Comparison of ENCODE assay signal across 8 mouse cellular contexts in the genomic region with DNA sequence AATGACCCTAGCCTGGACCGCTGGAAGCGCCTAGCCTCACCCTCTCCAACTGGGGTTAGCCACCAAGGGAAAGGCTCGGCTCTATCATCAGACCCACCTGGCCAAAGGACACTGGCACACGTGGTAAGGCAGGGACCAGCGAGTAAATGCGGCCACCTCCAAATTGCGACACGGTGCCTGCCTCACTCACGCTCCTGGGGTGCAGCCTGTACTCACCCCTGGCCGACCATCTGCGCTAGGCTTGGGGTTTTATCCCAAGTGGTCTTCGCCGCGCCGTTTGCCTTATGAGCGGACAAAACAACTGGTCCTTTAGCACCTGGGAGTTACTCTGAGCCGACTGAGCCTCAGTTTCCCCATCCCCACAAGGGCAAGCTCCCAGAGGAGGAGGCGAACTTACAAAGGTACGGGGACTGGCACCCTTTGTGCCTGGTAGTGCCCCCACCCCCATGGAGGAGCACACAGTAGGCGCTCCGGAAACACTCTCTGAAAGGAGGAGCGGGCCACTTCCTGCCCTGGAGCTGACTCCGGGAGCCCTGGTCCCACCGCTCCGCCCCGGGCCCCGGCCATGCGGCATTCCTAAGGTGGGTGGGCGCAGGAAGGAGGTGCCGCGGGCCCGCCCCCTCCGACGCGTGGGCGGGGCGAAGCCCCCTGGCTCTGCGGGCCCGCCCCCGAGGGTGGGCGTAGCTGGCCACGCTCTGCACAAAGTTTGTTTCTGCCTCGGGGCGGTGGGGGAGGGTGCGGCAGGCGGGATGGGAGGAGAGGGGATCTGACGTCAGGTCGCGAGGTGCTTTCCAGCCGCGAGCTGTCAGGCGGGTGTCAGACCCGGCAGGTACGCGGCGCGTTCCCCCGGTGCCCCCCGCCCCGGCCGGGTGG. TPM values are rescaled to one million over a fixed set of nuclear protein-coding genes. Genes with fewer than 3 reads are reported as not detected.
DNase-seq lines count a peak whose midpoint lies in the region; ATAC-seq lines count a peak whose summit lies in the region.

Gene Tgif2 (plus strand): TSS at position 689 of the 873 bp plus-strand sequence.

- peak; percentile 69 to 82 for DNase-seq in CD8-positive naive resting alpha-beta T cell, adult 2 months (ENCODE audit: low read depth in 2 of 2, low spot score in 2 of 2)
- DNase-seq in adrenal gland, adult 2 months: peak; percentile 67
- peak; percentile 93 for DNase-seq in liver, embryonic 11.5 days (ENCODE audit: low spot score)
- peak; percentile 91 for DNase-seq in naive thymus-derived CD4-positive, alpha-beta T cell, adult 2 months (ENCODE audit: low read depth)
- peak; percentile 79 to 84 for DNase-seq in thymus, adult 18-20 months
- DNase-seq in layer of hippocampus, adult 9-10 months (ENCODE audit: low spot score): no peak

- H3K9me3 ChIP-seq in forebrain, embryonic 15.5 days: no peaks in the 10 kb centered on the region
- no peaks in the 10 kb centered on the region for H3K9me3 ChIP-seq in hindbrain, embryonic 15.5 days
- H3K9me3 ChIP-seq in liver, embryonic 11.5 days (ENCODE audit: control insufficient read depth, low read length): no peaks in the 10 kb centered on the region; the same call in 1 of the 2 replicates

- peak within 1 kb of the TSS; percentile 67 for H3K4me3 ChIP-seq in forebrain, embryonic 15.5 days
- peak within 1 kb of the TSS; percentile 66 for H3K4me3 ChIP-seq in hindbrain, embryonic 15.5 days
- H3K4me3 ChIP-seq in liver, embryonic 11.5 days (ENCODE audit: low read depth, low read length): peak within 1 kb of the TSS; percentile 94

- peak within 1 kb of the TSS; percentile 72 for H3K9ac ChIP-seq in forebrain, embryonic 15.5 days (replicated peaks)
- H3K9ac ChIP-seq in hindbrain, embryonic 15.5 days: peak within 1 kb of the TSS; percentile 56
- H3K9ac ChIP-seq in liver, embryonic 11.5 days (ENCODE audit: low read depth, low read length): peak within 1 kb of the TSS; percentile 86

- ATAC-seq in forebrain, embryonic 15.5 days (replicated peaks): peak; percentile 71
- ATAC-seq in hindbrain, embryonic 15.5 days (ENCODE audit: low FRiP score, low read depth): peak; percentile 74
- peak; percentile 79 for ATAC-seq in liver, embryonic 11.5 days (replicated peaks; ENCODE audit: low FRiP score)

- no peaks in the 10 kb centered on the region for H3K36me3 ChIP-seq in forebrain, embryonic 15.5 days
- H3K36me3 ChIP-seq in hindbrain, embryonic 15.5 days: no peaks in the 10 kb centered on the region
- peaks cover 30% of the 10 kb centered on the region for H3K36me3 ChIP-seq in liver, embryonic 11.5 days (ENCODE audit: control insufficient read depth, insufficient read depth, low read length)

- 2% methylated on average over 57 of the region's 61 CpGs for WGBS in forebrain, embryonic 15.5 days
- 2% methylated on average over 52 of the region's 61 CpGs for WGBS in hindbrain, embryonic 15.5 days
- WGBS in liver, embryonic 11.5 days: 1% methylated on average over 61 of the region's 61 CpGs

- H3K27ac ChIP-seq in forebrain, embryonic 15.5 days (replicated peaks): peak within 1 kb of the TSS; percentile 86
- peak within 1 kb of the TSS; percentile 82 for H3K27ac ChIP-seq in hindbrain, embryonic 15.5 days (replicated peaks)
- H3K27ac ChIP-seq in liver, embryonic 11.5 days (ENCODE audit: low read depth, low read length): peak within 1 kb of the TSS; percentile 83

- peak within 1 kb of the TSS; percentile 90 for H3K4me2 ChIP-seq in forebrain, embryonic 15.5 days (replicated peaks)
- peak within 1 kb of the TSS; percentile 98 for H3K4me2 ChIP-seq in hindbrain, embryonic 15.5 days
- H3K4me2 ChIP-seq in liver, embryonic 11.5 days: peak within 1 kb of the TSS; percentile 97

- peaks cover 45% of the 10 kb centered on the region for H3K4me1 ChIP-seq in forebrain, embryonic 15.5 days
- peaks cover 45% of the 10 kb centered on the region for H3K4me1 ChIP-seq in hindbrain, embryonic 15.5 days (replicated peaks)
- peaks cover 21% of the 10 kb centered on the region for H3K4me1 ChIP-seq in liver, embryonic 11.5 days (replicated peaks; ENCODE audit: control insufficient read depth, insufficient read depth, low read length)

- no peaks in the 10 kb centered on the region for H3K27me3 ChIP-seq in forebrain, embryonic 15.5 days
- H3K27me3 ChIP-seq in hindbrain, embryonic 15.5 days: peaks cover 15% of the 10 kb centered on the region
- no peaks in the 10 kb centered on the region for H3K27me3 ChIP-seq in liver, embryonic 11.5 days (replicated peaks; ENCODE audit: control insufficient read depth, insufficient read depth, low read length)

RNA-seq across cellular contexts. Expression of gene Tgif2, which starts in this region (rescaled TPM):
- total RNA-seq in adrenal gland, adult 2 months (2021): 1 to 10 TPM; 1.8 to 4.3 TPM
- 5.5 and 8.5 TPM in 2 replicates for polyA plus RNA-seq in adrenal gland, adult 2 months (2012; rRNA removed)
- 42.4 and 45.2 TPM in 2 replicates for polyA plus RNA-seq in forebrain, embryonic 15.5 days (2015; fragmentation: Nextera tagmentation; extraction: Ambion mirVana)
- 21.3 and 22.6 TPM in 2 replicates for polyA plus RNA-seq in hindbrain, embryonic 15.5 days (2015; fragmentation: Nextera tagmentation; extraction: Ambion mirVana)
- polyA plus RNA-seq in liver, embryonic 11.5 days (2014; fragmentation: Nextera tagmentation; extraction: Ambion mirVana): 33.3 and 40.0 TPM in 2 replicates
